Mouse (Mus musculus) neural tube, embryonic 15.5 days (tissue): ENCODE measurements around the gene Amt. TPM values are rescaled to one million over a fixed set of nuclear protein-coding genes. Genes with fewer than 3 reads are reported as not detected.

Experiments
- ATAC-seq: fragments of 200-750 bp; cut with Nextera tagmentation; 2 replicates; pipeline ENCODE4 v1.8.0; 2017; ENCODE audit warnings: mild to moderate bottlenecking, moderate TSS enrichment, moderate library complexity; ENCODE audit not compliant: low FRiP score
- H3K27ac ChIP-seq: fragments of 300-500 bp; sonication (generic); replicated peaks from 2 replicates; pipeline ENCODE4 v1.5.1; 2015; ENCODE audit warnings: mild to moderate bottlenecking, inconsistent platforms
- H3K27me3 ChIP-seq: fragments of 300-500 bp; sonication (generic); replicated peaks from 2 replicates; pipeline ENCODE4 v1.6.1; 2015; ENCODE audit warnings: inconsistent platforms
- H3K36me3 ChIP-seq: fragments of 300-500 bp; sonication (generic); 2 replicates; pipeline ENCODE4 v1.6.1; 2015; ENCODE audit warnings: inconsistent platforms
- H3K4me1 ChIP-seq: fragments of 300-500 bp; sonication (generic); 2 replicates; pipeline ENCODE4 v1.6.1; 2015; ENCODE audit warnings: inconsistent platforms
- H3K4me2 ChIP-seq: fragments of 300-500 bp; sonication (generic); 2 replicates; pipeline ENCODE4 v1.6.1; 2015; ENCODE audit warnings: inconsistent platforms, mild to moderate bottlenecking, moderate library complexity
- H3K4me3 ChIP-seq: fragments of 300-500 bp; sonication (generic); replicated peaks from 2 replicates; pipeline ENCODE4 v1.5.1; 2015; ENCODE audit warnings: mild to moderate bottlenecking, inconsistent platforms
- H3K9ac ChIP-seq: fragments of 300-500 bp; sonication (generic); replicated peaks from 2 replicates; pipeline ENCODE4 v1.6.1; 2015; ENCODE audit warnings: mild to moderate bottlenecking, inconsistent platforms
- H3K9me3 ChIP-seq: fragments of 300-500 bp; sonication (generic); replicated peaks from 2 replicates; pipeline ENCODE4 v1.6.1; 2016; ENCODE audit warnings: inconsistent platforms
- WGBS: fragments of 180-500 bp; shearing (Covaris S2); methylation state at CpG from one replicate; pipeline ENCODE4 v1.1.7; 2015; ENCODE audit warnings: mixed read lengths; 5-methylcytosine and 5-hydroxymethylcytosine counted together
- polyA plus RNA-seq: library from polyadenylated mRNA; unstranded; fragments of >200 nt; fragmentation: Nextera tagmentation; extraction: Ambion mirVana; gene quantifications from 2 replicates; pipeline ENCODE4 v1.2.1, GENCODE M21; 2015

Amt gene
- polyA plus RNA-seq, 1 experiment from 2014 or later = 30.5 TPM

DNA sequence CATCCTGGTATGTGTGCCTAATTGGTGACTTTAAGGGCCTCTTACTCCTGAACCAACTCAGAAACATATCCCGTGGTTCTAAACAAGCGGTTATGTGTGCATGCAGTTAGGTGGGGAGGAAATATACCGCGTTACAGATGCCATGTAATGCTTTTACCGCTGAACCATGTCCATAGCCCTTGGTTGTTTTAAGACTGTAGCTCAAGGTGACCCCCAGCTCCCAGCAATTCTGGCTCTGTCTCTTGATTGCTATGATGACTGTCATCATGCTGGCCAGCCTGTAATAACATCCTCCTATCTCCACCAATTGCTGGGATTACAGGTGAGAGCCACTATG lies 44.5 kb downstream of the Amt start:
- H3K4me3 ChIP-seq = no peak overlapping the region
- 85% methylated on average over 5 of the region's 5 CpGs for WGBS
- 0 out of 2 replicates have a peak overlapping the region, but pooled peaks have one; percentile 71 for H3K4me2 ChIP-seq
- peaks cover 3% of the 10 kb centered on the region for H3K36me3 ChIP-seq
- H3K27me3 ChIP-seq = no peaks in the 10 kb centered on the region
- H3K9me3 ChIP-seq = no peaks in the 10 kb centered on the region
- no peak for ATAC-seq
- no peak overlapping the region for H3K9ac ChIP-seq
- H3K27ac ChIP-seq = no peak overlapping the region
- peaks cover 33% of the 10 kb centered on the region for H3K4me1 ChIP-seq

DNA sequence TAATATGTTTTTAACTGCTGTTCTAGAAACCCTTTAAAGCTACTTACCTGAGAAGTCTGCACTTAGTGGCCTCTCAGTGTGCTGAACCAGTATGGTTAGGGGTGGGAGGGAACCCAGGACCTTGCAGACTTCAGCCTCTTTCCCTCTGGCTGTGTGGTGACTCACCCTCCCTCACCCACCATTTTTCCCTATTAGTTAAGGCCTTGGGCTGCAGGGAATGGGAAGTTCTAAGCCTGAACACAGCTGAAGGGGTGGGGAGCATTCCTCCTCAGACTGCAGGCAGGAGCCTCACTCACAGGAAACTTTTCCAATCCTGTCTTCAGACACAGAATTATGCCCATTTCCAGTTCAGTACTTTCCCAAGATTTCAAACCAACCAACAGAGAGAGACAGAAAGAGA lies 45.1 kb downstream of the Amt start:
- Histone ChIP-seq H3K27ac (no peak overlapping the region), H3K9me3 (no peaks in the 10 kb centered on the region), H3K4me1 (peaks cover 37% of the 10 kb centered on the region), H3K4me3 (no peak overlapping the region), H3K27me3 (no peaks in the 10 kb centered on the region), H3K36me3 (no peaks in the 10 kb centered on the region; the same call in 1 of the 2 replicates), H3K4me2 (no peak overlapping the region), H3K9ac (no peak overlapping the region)
- no peak for ATAC-seq

DNA sequence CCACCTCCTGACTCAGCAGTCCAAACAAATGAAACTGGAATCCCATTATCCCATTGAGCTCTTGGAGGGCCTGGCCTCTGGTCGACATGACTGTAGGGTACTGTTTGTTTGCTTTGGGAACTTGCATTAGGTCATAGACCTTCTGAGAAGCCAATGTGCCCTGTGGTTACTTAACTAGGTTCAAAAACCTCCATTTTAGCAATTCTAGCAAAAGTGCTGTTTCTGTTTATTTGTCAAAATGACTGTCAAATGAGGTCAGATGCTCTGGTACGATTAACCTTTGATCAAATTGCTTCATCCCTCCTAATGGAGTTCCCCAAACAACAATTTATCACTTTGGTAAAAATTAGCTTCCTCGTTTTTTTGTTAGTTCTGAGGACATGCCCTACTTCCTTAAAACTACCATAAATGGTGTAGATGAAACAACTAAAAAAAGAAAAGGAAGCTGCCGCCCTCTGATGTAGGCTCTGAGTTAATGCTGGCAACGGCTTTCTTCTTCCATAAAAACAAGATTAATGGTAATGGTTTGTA lies 45.7 kb downstream of the Amt start:
- no peak overlapping the region for H3K9ac ChIP-seq
- H3K9me3 ChIP-seq = no peaks in the 10 kb centered on the region
- no peak overlapping the region for H3K4me2 ChIP-seq
- peak overlapping the region; percentile 58 for H3K27ac ChIP-seq
- ATAC-seq = no peak
- H3K36me3 ChIP-seq = no peaks in the 10 kb centered on the region; the same call in 1 of the 2 replicates
- H3K4me3 ChIP-seq = no peak overlapping the region
- peaks cover 39% of the 10 kb centered on the region for H3K4me1 ChIP-seq
- H3K27me3 ChIP-seq = no peaks in the 10 kb centered on the region
- WGBS = 47% methylated on average over 5 of the region's 5 CpGs

DNA sequence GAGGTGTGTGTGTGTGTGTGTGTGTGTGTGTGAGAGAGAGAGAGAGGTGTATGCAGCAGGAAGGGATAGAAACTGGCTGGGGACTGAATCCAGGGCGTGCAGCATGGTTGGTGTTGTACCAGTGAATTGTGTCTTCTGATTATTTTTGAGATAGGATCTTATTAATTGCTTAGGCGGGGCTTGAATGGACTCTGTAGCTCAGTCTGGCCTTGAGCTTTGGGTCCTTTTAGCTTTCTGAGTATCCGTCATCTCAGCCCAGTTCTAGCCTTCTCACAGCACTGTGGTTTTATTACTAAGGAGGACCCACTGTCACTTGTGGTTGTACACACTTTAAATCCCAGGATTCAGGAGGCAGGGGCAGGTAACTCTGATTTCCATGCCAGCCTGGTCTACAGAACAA lies 46.7 kb downstream of the Amt start:
- Histone ChIP-seq H3K9ac (no peak overlapping the region), H3K9me3 (no peaks in the 10 kb centered on the region), H3K36me3 (no peaks in the 10 kb centered on the region), H3K4me2 (no peak overlapping the region), H3K27me3 (no peaks in the 10 kb centered on the region), H3K4me1 (peaks cover 37% of the 10 kb centered on the region), H3K27ac (no peak overlapping the region), H3K4me3 (no peak overlapping the region)
- WGBS = 86% methylated on average over 3 of the region's 3 CpGs
- ATAC-seq = no peak

DNA sequence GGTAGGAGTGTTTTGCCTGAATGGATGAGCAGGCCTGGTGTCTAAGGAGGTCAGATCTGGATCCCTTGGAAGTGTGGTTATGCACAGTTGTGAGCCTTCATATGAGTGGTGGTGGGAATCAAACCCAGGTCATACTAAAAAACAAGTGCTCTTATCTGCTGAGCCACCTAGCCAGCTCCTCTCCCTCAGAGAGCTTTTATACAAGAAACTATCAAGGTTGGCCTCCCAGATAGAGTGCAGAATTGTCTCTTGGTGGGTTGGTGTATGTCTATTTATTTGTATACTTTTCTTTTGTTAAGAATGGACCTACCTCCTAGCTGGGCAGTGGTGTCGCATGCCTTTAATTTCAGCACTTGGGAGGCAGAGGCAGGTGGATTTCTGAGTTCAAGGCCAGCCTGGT lies 47.2 kb downstream of the Amt start:
- H3K9me3 ChIP-seq = no peaks in the 10 kb centered on the region
- WGBS = 92% methylated on average over 1 of the region's 1 CpGs
- no peak overlapping the region for H3K4me3 ChIP-seq
- H3K4me1 ChIP-seq = peaks cover 37% of the 10 kb centered on the region
- H3K4me2 ChIP-seq = no peak overlapping the region
- no peak for ATAC-seq
- no peaks in the 10 kb centered on the region for H3K36me3 ChIP-seq
- H3K27me3 ChIP-seq = no peaks in the 10 kb centered on the region
- no peak overlapping the region for H3K9ac ChIP-seq
- no peak overlapping the region for H3K27ac ChIP-seq

DNA sequence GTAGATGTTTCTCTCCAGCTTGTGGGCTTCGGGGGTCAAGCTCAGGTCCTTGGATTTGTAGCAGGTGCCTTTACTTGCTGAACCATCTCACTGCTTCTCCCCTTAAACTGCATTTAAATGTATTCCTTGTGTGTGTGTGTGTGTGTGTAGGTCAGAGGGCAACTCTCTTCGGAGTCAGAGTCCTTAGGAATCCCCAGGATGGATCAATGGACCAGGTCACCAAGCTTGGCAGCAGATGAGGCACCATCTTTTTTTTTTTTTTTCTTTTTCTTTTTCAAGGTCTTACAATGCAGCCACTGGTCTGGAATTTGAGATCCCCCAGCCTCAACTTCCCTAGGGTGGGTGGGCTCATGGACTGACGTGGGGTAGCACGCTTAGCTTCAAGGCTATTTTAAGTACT lies 47.8 kb downstream of the Amt start:
- Histone ChIP-seq H3K9ac (no peak overlapping the region), H3K27me3 (no peaks in the 10 kb centered on the region), H3K9me3 (no peaks in the 10 kb centered on the region), H3K36me3 (no peaks in the 10 kb centered on the region), H3K4me1 (peaks cover 42% of the 10 kb centered on the region), H3K27ac (no peak overlapping the region), H3K4me2 (no peak overlapping the region), H3K4me3 (no peak overlapping the region)
- 88% methylated on average over 4 of the region's 4 CpGs for WGBS
- ATAC-seq = no peak

DNA sequence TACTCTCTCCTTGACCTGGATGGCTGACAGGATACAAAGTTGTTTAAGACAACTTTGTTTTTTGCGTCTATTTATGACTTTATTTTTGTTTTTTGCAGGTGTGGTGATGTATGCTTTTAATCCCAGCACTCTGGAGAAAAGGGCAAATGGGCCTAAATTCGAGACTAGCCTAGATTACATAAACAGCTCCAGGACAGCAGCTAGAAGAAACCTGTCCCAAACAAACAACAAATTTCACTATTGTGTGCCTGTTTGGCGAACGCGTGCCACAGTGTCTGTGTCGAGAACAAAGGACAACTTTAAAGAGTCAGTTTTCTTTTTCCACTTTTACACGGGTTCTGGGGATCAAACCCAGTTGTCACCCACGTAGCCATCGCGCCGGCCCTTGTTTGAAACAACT lies 50.4 kb downstream of the Amt start:
- peak overlapping the region; percentile 90 for H3K9ac ChIP-seq
- peak; percentile 0; the same call in 1 of the 2 replicates for ATAC-seq
- H3K36me3 ChIP-seq = peaks cover 21% of the 10 kb centered on the region
- no peaks in the 10 kb centered on the region for H3K9me3 ChIP-seq
- no peaks in the 10 kb centered on the region for H3K27me3 ChIP-seq
- H3K4me1 ChIP-seq = peaks cover 27% of the 10 kb centered on the region
- peak overlapping the region; percentile 77 for H3K4me2 ChIP-seq
- 5% methylated on average over 11 of the region's 11 CpGs for WGBS
- H3K4me3 ChIP-seq = peak overlapping the region; percentile 75
- H3K27ac ChIP-seq = peak overlapping the region; percentile 98

DNA sequence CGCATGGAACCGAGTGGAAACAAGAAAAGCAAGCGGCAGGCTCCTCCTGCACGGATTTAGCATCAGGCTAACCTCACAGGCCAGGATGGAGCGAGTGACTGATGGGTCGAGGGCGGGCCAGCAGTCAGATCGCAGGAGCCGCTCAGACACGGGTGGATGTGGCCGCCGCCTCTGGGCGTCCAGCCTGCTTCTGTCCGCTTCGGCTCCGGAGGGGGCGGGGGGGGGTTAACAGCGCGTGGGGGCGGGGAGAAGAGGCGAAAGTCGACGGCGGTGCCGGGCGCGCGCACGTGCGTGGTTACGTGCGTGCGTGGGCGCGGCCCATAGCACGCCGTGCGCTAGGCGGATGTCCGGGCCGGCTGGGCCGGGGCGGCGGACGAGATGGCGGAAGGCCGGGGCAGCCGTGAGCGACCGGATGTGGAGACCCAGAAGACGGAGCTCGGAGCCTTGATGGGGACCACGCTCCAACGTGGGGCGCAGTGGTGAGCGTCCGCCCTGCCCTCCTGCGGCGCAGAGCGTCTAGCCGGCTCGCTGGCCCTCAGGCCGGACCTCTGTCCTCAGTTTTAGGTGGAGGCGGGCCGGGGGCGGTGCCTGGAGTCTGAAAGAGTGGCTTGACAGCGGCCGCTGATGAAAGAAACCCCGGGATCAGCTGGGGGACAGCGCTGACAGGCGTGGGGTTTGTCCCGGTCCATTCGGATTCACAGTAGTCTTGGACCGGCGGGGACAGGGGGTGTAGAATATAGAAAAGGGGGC lies 51.1 kb downstream of the Amt start, which contains the start of gene Usp4:
Gene Usp4 (plus strand): TSS at position 314 of the 750 bp plus-strand sequence.
- Histone ChIP-seq H3K27ac (peak within 1 kb of the TSS; percentile 98), H3K9ac (peak within 1 kb of the TSS; percentile 90), H3K36me3 (peaks cover 28% of the 10 kb centered on the region), H3K9me3 (no peaks in the 10 kb centered on the region), H3K27me3 (no peaks in the 10 kb centered on the region), H3K4me2 (peak within 1 kb of the TSS; percentile 77), H3K4me3 (peak within 1 kb of the TSS; percentile 75), H3K4me1 (peaks cover 27% of the 10 kb centered on the region)
- under 1% methylated on average over 72 of the region's 75 CpGs for WGBS
- peak; percentile 96 for ATAC-seq

DNA sequence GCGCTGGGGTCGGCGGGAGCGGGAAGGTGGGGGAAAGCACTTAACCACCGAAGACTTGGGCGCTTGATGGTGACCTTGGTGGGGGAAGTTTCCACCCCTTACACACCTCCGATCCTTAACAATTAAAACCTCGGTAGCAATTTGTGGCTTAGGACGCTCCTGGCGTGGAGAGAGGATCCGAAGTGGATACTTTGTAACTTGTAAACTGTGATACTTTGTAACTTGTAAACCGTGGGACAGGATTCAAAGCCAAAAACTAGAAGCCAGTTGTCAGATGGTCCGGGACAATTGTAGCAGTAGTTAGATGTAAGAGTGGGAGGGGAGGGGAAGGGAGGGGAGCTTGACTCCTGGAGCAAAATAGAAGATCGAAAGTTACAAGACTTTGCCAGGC lies 51.6 kb downstream of the Amt start:
- Histone ChIP-seq H3K9me3 (no peaks in the 10 kb centered on the region), H3K36me3 (peaks cover 34% of the 10 kb centered on the region), H3K9ac (peak overlapping the region; percentile 90), H3K27ac (peak overlapping the region; percentile 98), H3K4me2 (peak overlapping the region; percentile 77), H3K4me3 (peak overlapping the region; percentile 75), H3K4me1 (peaks cover 27% of the 10 kb centered on the region), H3K27me3 (no peaks in the 10 kb centered on the region)
- 6% methylated on average over 14 of the region's 14 CpGs for WGBS
- peak; percentile 10 for ATAC-seq

DNA sequence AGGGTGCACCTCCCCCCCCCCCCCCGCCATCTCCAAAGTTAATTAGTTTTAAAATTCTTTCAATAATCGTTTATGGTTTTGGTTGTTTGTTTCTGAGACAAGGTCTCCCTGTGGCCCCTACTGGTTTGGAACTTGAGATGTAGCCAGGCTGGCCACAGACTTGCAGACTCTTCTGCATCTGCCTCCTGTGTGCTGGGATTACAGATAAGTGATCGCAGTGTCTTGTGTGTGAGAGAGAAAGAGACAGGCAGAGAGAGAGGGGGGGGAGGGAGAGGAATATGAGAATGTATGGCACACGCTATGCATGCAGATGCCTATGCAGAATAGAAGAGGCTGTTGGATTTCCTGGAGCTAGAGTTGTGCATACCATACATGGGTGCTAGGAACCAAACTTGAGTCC lies 53.1 kb downstream of the Amt start:
- no peaks in the 10 kb centered on the region for H3K9me3 ChIP-seq
- ATAC-seq = no peak
- no peak overlapping the region for H3K4me3 ChIP-seq
- H3K27ac ChIP-seq = no peak overlapping the region
- no peak overlapping the region for H3K4me2 ChIP-seq
- peaks cover 27% of the 10 kb centered on the region for H3K4me1 ChIP-seq
- H3K27me3 ChIP-seq = no peaks in the 10 kb centered on the region
- H3K9ac ChIP-seq = no peak overlapping the region
- WGBS = 98% methylated on average over 4 of the region's 4 CpGs
- H3K36me3 ChIP-seq = peaks cover 48% of the 10 kb centered on the region
